Mouse (Mus musculus) embryonic fibroblast, embryonic 13.5 days (primary cell): ENCODE measurements around the gene Glp1r.

Source experiments
- CTCF ChIP-seq: IDR thresholded peaks from 2 replicates; pipeline ENCODE4 v1.5.1; 2011; ENCODE audit warnings: mild to moderate bottlenecking, control low read depth, low read length, moderate library complexity, borderline replicate concordance; ENCODE audit not compliant: insufficient read depth
- POLR2A ChIP-seq: IDR thresholded peaks from 2 replicates; pipeline ENCODE4 v1.6.1; 2011; ENCODE audit warnings: low read depth, mild to moderate bottlenecking, control low read depth, low read length, moderate library complexity

DNA sequence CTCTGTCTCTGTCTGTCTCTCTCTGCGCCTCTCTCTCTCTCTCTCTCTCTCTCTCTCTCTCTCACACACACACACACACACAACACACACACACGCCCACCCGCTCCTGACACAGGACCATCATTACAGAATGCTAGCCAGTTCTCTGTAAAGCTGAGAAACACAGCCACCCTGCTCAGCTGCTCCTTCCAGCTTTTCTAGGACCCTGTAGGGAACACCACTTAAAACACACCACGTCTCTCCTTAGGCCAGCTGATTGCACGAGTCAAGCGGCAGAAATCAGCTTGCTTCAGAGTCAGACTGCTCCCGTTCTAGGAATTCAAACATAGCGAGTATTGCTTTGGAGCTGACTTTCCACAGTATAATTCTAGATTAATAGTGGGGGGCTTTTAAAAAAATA lies 35.3 kb upstream of the Glp1r start:
- no peak for TF ChIP-seq CTCF
- no peak for TF ChIP-seq POLR2A
